Mouse (Mus musculus) bone marrow, adult 2 months (tissue): ENCODE results near the gene Auts2.

ENCODE experiments used
- CTCF ChIP-seq: fragments of 200-500 bp; IDR thresholded peaks from 2 replicates; pipeline ENCODE4 v1.5.1; 2011; ENCODE audit warnings: low read length, control low read depth; ENCODE audit not compliant: control insufficient read depth, insufficient read depth
- POLR2A ChIP-seq: fragments of 200-500 bp; IDR thresholded peaks from 2 replicates; pipeline ENCODE4 v1.6.1; 2011; ENCODE audit warnings: low read depth, mild to moderate bottlenecking, control low read depth, low read length, borderline replicate concordance; ENCODE audit not compliant: control insufficient read depth

DNA sequence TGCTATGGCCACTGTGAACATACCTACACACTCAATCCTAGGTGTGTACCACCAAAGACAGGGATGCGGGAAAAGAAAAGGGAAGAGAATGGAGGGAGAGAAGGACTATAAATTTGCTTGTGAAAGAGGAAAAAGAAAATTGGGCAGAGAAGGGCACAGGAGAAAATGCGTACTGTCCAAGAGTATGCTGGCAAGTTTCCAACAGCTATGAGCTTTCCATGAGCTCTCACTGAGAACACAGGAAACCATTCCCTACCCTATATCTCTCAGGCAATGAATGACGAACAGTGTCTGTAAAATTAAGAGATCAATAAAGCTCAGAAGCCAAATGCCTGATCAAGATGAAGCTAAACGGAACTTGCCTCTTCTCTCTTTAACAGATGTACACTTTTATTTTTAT is 220.2 kb downstream of the Auts2 start:
- TF ChIP-seq CTCF (no peak), POLR2A (no peak)
